Mouse (Mus musculus) gastrocnemius, postnatal 4 days (tissue): Measurements from ENCODE around the gene Ube2z. TPM values are rescaled to one million over a fixed set of nuclear protein-coding genes. Genes with fewer than 3 reads are reported as not detected.
A peak's percentile ranks its signal among the peaks of the same experiment; 100 is the strongest.

Experiments
- DNase-seq, 2 experiments: peaks; one replicate each; pipeline ENCODE4 v3.0.0; 2021 to 2022; ENCODE audit warnings: low spot score in 2 of 2, mixed read lengths in 2 of 2
- total RNA-seq, 2 experiments: library from RNA; stranded (reverse); gene quantifications; 2 replicates each; pipeline ENCODE4 v1.2.3; 2021

Gene Ube2z
- total RNA-seq, 2 experiments from 2014 or later, result 41.2 to 42.3 TPM

- no peak for DNase-seq
Measured at GRCm38 (mm10) chr11:96008827-96009226, 56.4 kb downstream of the Ube2z start.

- DNase-seq, result peak in 1 of 2 experiments; percentile 28
Measured at GRCm38 (mm10) chr11:96007516-96008235, 57.5 kb downstream of the Ube2z start.

- peak; percentile 37 to 52 for DNase-seq
Measured at GRCm38 (mm10) chr11:96006852-96007515, 58.2 kb downstream of the Ube2z start.

- peak; percentile 29 to 51 for DNase-seq
Measured at GRCm38 (mm10) chr11:96006367-96006851, 58.8 kb downstream of the Ube2z start.

- peak; percentile 50 to 66 for DNase-seq
Measured at GRCm38 (mm10) chr11:96005403-96006271, 59.6 kb downstream of the Ube2z start, which contains the start of gene Igf2bp1. Gene Igf2bp1, minus strand, starts transcription at chr11:96005940.

- peak; percentile 30 to 51 for DNase-seq
Measured at GRCm38 (mm10) chr11:96004793-96005402, 60.3 kb downstream of the Ube2z start.

GRCm38 (mm10) chr11:96003969-96004792 is 61.0 kb downstream of the Ube2z start:
- DNase-seq, result no peak

- no peak for DNase-seq
Measured at GRCm38 (mm10) chr11:96003100-96003900, 61.9 kb downstream of the Ube2z start.

Other genes with a start within 250 kb of the Ube2z start
- gene Phospho1, start 240.9 kb downstream of the Ube2z start, total RNA-seq, result 10 to 100 TPM; 82.5 to 91.1 TPM
- 10 to 100 TPM; 12.0 to 12.9 TPM for gene Gngt2, start 228.2 kb downstream of the Ube2z start, total RNA-seq
- 1 to 10 TPM; 7.6 to 8.5 TPM for gene Abi3, start 222.9 kb downstream of the Ube2z start, total RNA-seq
- gene B4galnt2, start 150.5 kb downstream of the Ube2z start, total RNA-seq, result not detected
- gene Igf2bp1, start 59.4 kb downstream of the Ube2z start, total RNA-seq, result 1 to 10 TPM; 6.9 to 7.0 TPM
- gene Gip, start 40.8 kb downstream of the Ube2z start, total RNA-seq, result not detected
- 10 to 100 TPM; 38.6 to 41.5 TPM for gene Snf8, start 30.5 kb downstream of the Ube2z start, total RNA-seq
- gene Atp5g1, start 10.3 kb upstream of the Ube2z start, total RNA-seq, result 100 to 1,000 TPM; 830 to 870 TPM
- gene Calcoco2, start 46.6 kb upstream of the Ube2z start, total RNA-seq, result not detected
- not detected for gene Ttll6, start 68.4 kb upstream of the Ube2z start, total RNA-seq
- gene Hoxb13, start 128.9 kb upstream of the Ube2z start, total RNA-seq, result not detected
- gene Hoxb9, start 206.1 kb upstream of the Ube2z start, total RNA-seq, result 1 to 10 TPM; 1.1 to 1.5 TPM
- 1 to 10 TPM in 1 of 2 experiments, under 1 TPM in 1; 0.98 to 1.3 TPM for gene Hoxb8, start 216.5 kb upstream of the Ube2z start, total RNA-seq
- gene Hoxb7, start 221.2 kb upstream of the Ube2z start, total RNA-seq, result 1 to 10 TPM; 1.8 to 2.1 TPM
- gene Hoxb6, start 227.1 kb upstream of the Ube2z start, total RNA-seq, result 1 to 10 TPM in 1 of 2 experiments, under 1 TPM in 1; 0.62 to 1.3 TPM
- 1 to 10 TPM in 1 of 2 experiments, under 1 TPM in 1; 0.80 to 1.1 TPM for gene Hoxb5, start 237.9 kb upstream of the Ube2z start, total RNA-seq